Mouse (Mus musculus): Measurements from ENCODE around the gene Fryl.
"Not testable (repeated sequence)": the region's sequence is repeated elsewhere in the genome, so short reads cannot be mapped to it uniquely, and the experiment has no call there.

GRCm38 (mm10) chr5:73008230-73008629, 248.2 kb downstream of the Fryl start:
- TF ChIP-seq CTCF (IDR thresholded peaks at IDR 0.05; ENCODE audit: borderline replicate concordance, control insufficient read depth, extremely low read depth, insufficient read depth, low read length, poor library complexity); POLR2A (IDR thresholded peaks at IDR 0.05; ENCODE audit: control insufficient read depth, extremely low read depth, insufficient read depth, low read length, poor library complexity): not testable (repeated sequence)
